In the genomic region with DNA sequence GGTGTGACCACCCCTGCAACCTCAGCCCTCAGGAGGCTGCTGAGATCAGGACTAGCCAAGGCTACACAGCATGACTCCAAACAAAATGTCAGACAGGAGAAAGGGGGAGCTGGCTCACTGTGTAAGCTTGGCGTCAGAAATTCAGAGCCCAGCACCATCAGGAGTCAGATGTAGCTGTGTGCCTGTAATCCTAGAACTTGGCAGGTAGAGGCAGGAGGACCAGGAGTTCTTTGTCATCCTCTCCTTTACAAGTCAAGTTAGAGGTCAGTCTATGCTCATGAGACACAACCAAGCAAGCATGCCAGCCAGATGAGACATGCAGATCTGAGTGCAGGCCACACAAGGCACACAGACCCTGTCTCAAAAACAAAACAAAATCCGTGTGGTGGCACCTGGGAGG, we compare ENCODE assay signal across 24 mouse cellular contexts. TPM values are rescaled to one million over a fixed set of nuclear protein-coding genes. Genes with fewer than 3 reads are reported as not detected.
DNase-seq lines count a peak whose midpoint lies in the region; ATAC-seq and TF ChIP-seq lines count a peak whose summit lies in the region.
"Had no signal": no experiment of that assay in that cellular context is flagged by ENCODE, and none has a peak within 500 bp of the region (broad histone marks: within the 10 kb centered on the region; RNA-seq: fewer than 3 reads in every experiment).

No protein-coding gene starts in this region.

- no peak overlapping the region for H3K27ac ChIP-seq in intestine, embryonic 16.5 days (ENCODE audit: low read length)
- no peak overlapping the region for H3K27ac ChIP-seq in intestine, postnatal 0 days (ENCODE audit: low read depth, low read length)
- H3K27ac ChIP-seq: hindbrain, embryonic 10.5 days; midbrain, embryonic 10.5 days; neural tube, embryonic 12.5 days had no signal

- H3K4me2 ChIP-seq in intestine, embryonic 16.5 days (ENCODE audit: low read depth, low read length) = no peak overlapping the region
- H3K4me2 ChIP-seq in intestine, postnatal 0 days (replicated peaks; ENCODE audit: low read depth) = no peak overlapping the region
- H3K4me2 ChIP-seq: heart, embryonic 11.5 days; neural tube, embryonic 12.5 days had no signal

- 48% methylated on average over 2 of the region's 2 CpGs for WGBS in intestine, embryonic 16.5 days
- WGBS in intestine, postnatal 0 days = 58% methylated on average over 2 of the region's 2 CpGs

- no peak for TF ChIP-seq CTCF in intestine, postnatal 0 days (IDR thresholded peaks at IDR 0.05; ENCODE audit: low read depth)

- 0 out of 2 replicates have a peak overlapping the region, but pooled peaks have one; percentile 29 for H3K9ac ChIP-seq in intestine, embryonic 16.5 days (ENCODE audit: low read depth, low read length)
- H3K9ac ChIP-seq in intestine, postnatal 0 days (ENCODE audit: low read depth, low read length) = no peak overlapping the region
- H3K9ac ChIP-seq: neural tube, embryonic 12.5 days had no signal

- no peak overlapping the region for H3K4me3 ChIP-seq in intestine, embryonic 16.5 days (ENCODE audit: low read length)
- H3K4me3 ChIP-seq in intestine, postnatal 0 days (ENCODE audit: low read depth, low read length) = no peak overlapping the region
- H3K4me3 ChIP-seq: hindbrain, embryonic 10.5 days; midbrain, embryonic 10.5 days; neural tube, embryonic 12.5 days had no signal

- no peak for ATAC-seq in intestine, embryonic 16.5 days
- ATAC-seq in intestine, postnatal 0 days = no peak
- ATAC-seq: forebrain, embryonic 14.5 days had no signal

- H3K27me3 ChIP-seq in intestine, embryonic 16.5 days (replicated peaks; ENCODE audit: control insufficient read depth, insufficient read depth, low read length) = no peaks in the 10 kb centered on the region
- H3K27me3 ChIP-seq in intestine, postnatal 0 days (replicated peaks; ENCODE audit: control insufficient read depth, insufficient read depth, low read length) = no peaks in the 10 kb centered on the region
- H3K27me3 ChIP-seq: neural tube, embryonic 12.5 days had no signal

- H3K9me3 ChIP-seq in intestine, embryonic 16.5 days (ENCODE audit: control insufficient read depth, low read length) = no peaks in the 10 kb centered on the region
- no peaks in the 10 kb centered on the region for H3K9me3 ChIP-seq in intestine, postnatal 0 days (ENCODE audit: control insufficient read depth)
- H3K9me3 ChIP-seq: hindbrain, embryonic 10.5 days; midbrain, embryonic 10.5 days; neural tube, embryonic 12.5 days had no signal

- 0 out of 2 replicates have a peak, but pooled peaks cover 4% of the 10 kb centered on the region for H3K36me3 ChIP-seq in intestine, embryonic 16.5 days (ENCODE audit: control insufficient read depth, insufficient read depth, low read length)
- H3K36me3 ChIP-seq in intestine, postnatal 0 days (ENCODE audit: control insufficient read depth, insufficient read depth) = peaks cover 18% of the 10 kb centered on the region

- H3K4me1 ChIP-seq in intestine, embryonic 16.5 days (ENCODE audit: control insufficient read depth, insufficient read depth, low read length) = peaks cover 42% of the 10 kb centered on the region
- H3K4me1 ChIP-seq in intestine, postnatal 0 days (replicated peaks; ENCODE audit: control insufficient read depth, insufficient read depth, low read length) = peaks cover 21% of the 10 kb centered on the region

- peak; percentile 56 for DNase-seq in gastrocnemius, adult 18-20 months (ENCODE audit: low spot score)
- no peak for DNase-seq in gastrocnemius, adult 8-10 months (ENCODE audit: low spot score in 2 of 2)
- peak; percentile 50 for DNase-seq in 3T3-L1 (ENCODE audit: low read depth, low spot score)
- peak; percentile 39 for DNase-seq in ZHBTc4 (ENCODE audit: low read depth, low spot score)
- no peak for DNase-seq in lung, postnatal 10 days
- DNase-seq in c-Kit-positive CD71-positive TER-119-positive erythroid progenitor cells, embryonic 14.5 days (ENCODE audit: low spot score) = no peak
- DNase-seq: adrenal gland, postnatal 10 days; cerebellum, adult 18-20 months; gastrocnemius, postnatal 36 days; kidney, adult 9 months; kidney, postnatal 25 days; lung, adult 2 months; lung, postnatal 36 days; spleen, adult 18-20 months; thymus, postnatal 36 days had no signal

RNA-seq across cellular contexts. Expression of a gene that starts 6.2 kb away (rescaled TPM):
- total RNA-seq in gastrocnemius, adult 18-20 months (2021) = 100 to 1,000 TPM; 175 to 191 TPM
- 100 to 1,000 TPM; 163 to 176 (median 172) TPM for total RNA-seq in gastrocnemius, adult 8-10 months (2022)
- polyA plus RNA-seq in intestine, embryonic 16.5 days (2015; fragmentation: Nextera tagmentation; extraction: Ambion mirVana) = 273 and 293 TPM in 2 replicates
- 173 and 174 TPM in 2 replicates for polyA plus RNA-seq in intestine, postnatal 0 days (2015; fragmentation: Nextera tagmentation; extraction: Ambion mirVana)

RNA-seq across cellular contexts. Expression of a gene that starts 35.6 kb away (rescaled TPM):
- total RNA-seq in gastrocnemius, adult 18-20 months (2021) = 1 to 10 TPM; 8.0 to 9.4 TPM
- total RNA-seq in gastrocnemius, adult 8-10 months (2022) = 10 to 100 TPM in 2 of 4 experiments, 1 to 10 TPM in 2; 5.9 to 14.3 (median 9.0) TPM
- polyA plus RNA-seq in intestine, embryonic 16.5 days (2015; fragmentation: Nextera tagmentation; extraction: Ambion mirVana) = 2.0 and 3.2 TPM in 2 replicates
- 8.8 and 10.0 TPM in 2 replicates for polyA plus RNA-seq in intestine, postnatal 0 days (2015; fragmentation: Nextera tagmentation; extraction: Ambion mirVana)
- total RNA-seq: common myeloid progenitor, adult 5-6 weeks; monocyte, adult 5-6 weeks had no signal

Comparison
In these comparisons a context has a peak if more than half of its experiments do, and no peak if none do; other contexts are left out.
1. DNase-seq: peak in gastrocnemius, adult 18-20 months (single experiment), 3T3-L1 (single experiment) and ZHBTc4 (single experiment); none in gastrocnemius, adult 8-10 months (0 of 2), lung, postnatal 10 days (single experiment) and c-Kit-positive CD71-positive TER-119-positive erythroid progenitor cells, embryonic 14.5 days (single experiment).